Mouse (Mus musculus) E14TG2a.4 (cell line): ENCODE measurements around the gene Cdh6.

ENCODE experiments used
- CTCF ChIP-seq: conservative IDR thresholded peaks from 2 replicates; pipeline ENCODE4 v1.5.1; 2014; ENCODE audit warnings: low read length
- POU5F1 ChIP-seq: IDR thresholded peaks from 2 replicates; pipeline ENCODE4 v1.6.1; 2014; ENCODE audit warnings: low read length, borderline replicate concordance

DNA sequence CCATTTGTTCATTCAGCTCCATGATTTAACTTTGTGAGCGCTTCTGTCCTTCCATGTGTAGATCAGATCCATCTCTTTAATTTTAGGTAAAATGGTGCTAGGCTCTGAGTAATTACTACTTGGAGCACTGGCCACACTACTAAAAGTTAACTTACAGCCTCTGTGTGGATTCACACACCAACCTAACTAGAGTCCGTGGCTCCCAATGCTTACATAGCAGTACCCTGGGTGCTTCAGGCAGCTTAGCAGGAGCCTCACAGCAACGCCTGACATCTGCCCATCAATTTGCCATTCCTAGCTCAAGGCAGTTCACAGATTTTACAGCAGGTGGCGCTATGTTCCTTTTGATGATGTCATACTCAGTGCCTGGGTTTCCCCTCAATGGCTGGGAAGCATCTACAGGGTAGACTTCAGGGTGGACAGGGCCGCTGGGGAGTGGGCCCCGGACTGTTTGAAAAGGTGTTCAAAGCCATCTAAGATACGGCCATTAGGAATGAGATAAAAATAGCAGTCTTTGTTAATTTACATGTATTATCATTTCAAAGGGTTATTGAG lies 84.9 kb downstream of the Cdh6 start:
- TF ChIP-seq CTCF = peak; percentile 95
- no peak for TF ChIP-seq POU5F1
